Mouse (Mus musculus): ENCODE results near the gene Slc9a9.

DNA sequence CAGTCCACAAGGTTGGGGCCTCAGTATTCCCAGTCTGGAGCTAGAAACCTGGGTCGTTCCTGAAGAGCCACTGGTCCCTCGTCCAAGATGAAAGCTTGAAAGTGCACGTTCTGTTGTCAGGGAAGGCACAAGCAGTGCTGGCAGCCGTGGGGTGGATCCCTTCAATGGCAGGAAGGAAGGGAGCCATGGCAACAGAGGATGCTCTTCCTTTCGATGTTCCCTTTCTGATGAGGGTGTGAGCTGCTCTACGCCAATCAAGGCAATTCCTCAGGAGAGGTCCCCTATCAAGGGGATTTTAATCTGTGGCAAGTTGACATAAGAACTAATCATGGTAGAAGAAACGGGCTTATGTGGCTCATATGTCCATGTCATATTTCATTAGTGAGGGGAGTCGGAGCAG lies 135.8 kb downstream of the Slc9a9 start:
- TF ChIP-seq CTCF (IDR thresholded peaks at IDR 0.05; ENCODE audit: low read depth), result no peak
- TF ChIP-seq EP300 (IDR thresholded peaks at IDR 0.05; ENCODE audit: low read depth), result no peak
